Mouse (Mus musculus) limb, embryonic 10.5 days (tissue): Measurements from ENCODE around the gene Gm6408. TPM values are rescaled to one million over a fixed set of nuclear protein-coding genes. Genes with fewer than 3 reads are reported as not detected.
"Not testable (repeated sequence)": the region's sequence is repeated elsewhere in the genome, so short reads cannot be mapped to it uniquely, and the experiment has no call there.

Source experiments
- DNase-seq: peaks from one replicate; pipeline ENCODE4 v3.0.0-alpha.2; 2017; ENCODE audit warnings: low spot score
- H3K27ac ChIP-seq: fragments of 300-500 bp; sonication (generic); 2 replicates; pipeline ENCODE4 v1.5.1; 2016; ENCODE audit warnings: mild to moderate bottlenecking
- H3K27me3 ChIP-seq: fragments of 300-500 bp; sonication (generic); 2 replicates; pipeline ENCODE4 v1.6.1; 2016; ENCODE audit warnings: low read depth, mild to moderate bottlenecking; ENCODE audit not compliant: poor library complexity, severe bottlenecking
- H3K36me3 ChIP-seq: fragments of 300-500 bp; sonication (generic); 2 replicates; pipeline ENCODE4 v1.6.1; 2016; ENCODE audit warnings: mild to moderate bottlenecking, moderate library complexity
- H3K4me1 ChIP-seq: fragments of 300-500 bp; sonication (generic); 2 replicates; pipeline ENCODE4 v1.6.1; 2016
- H3K4me3 ChIP-seq: fragments of 300-500 bp; sonication (generic); 2 replicates; pipeline ENCODE4 v1.5.1; 2016; ENCODE audit warnings: mild to moderate bottlenecking, moderate library complexity
- H3K9me3 ChIP-seq: fragments of 300-500 bp; sonication (generic); replicated peaks from 2 replicates; pipeline ENCODE4 v1.6.1; 2016; ENCODE audit warnings: mild to moderate bottlenecking
- WGBS: fragments of 180-500 bp; shearing (Covaris S2); methylation state at CpG from one replicate; pipeline ENCODE4 v1.1.7; 2016; 5-methylcytosine and 5-hydroxymethylcytosine counted together
- polyA plus RNA-seq: library from polyadenylated mRNA; unstranded; fragments of >200 nt; fragmentation: Nextera tagmentation; extraction: Ambion mirVana; gene quantifications from 2 replicates; pipeline ENCODE4 v1.2.1, GENCODE M21; 2016

The Gm6408 gene
- polyA plus RNA-seq = not detected in 2 replicates

DNA sequence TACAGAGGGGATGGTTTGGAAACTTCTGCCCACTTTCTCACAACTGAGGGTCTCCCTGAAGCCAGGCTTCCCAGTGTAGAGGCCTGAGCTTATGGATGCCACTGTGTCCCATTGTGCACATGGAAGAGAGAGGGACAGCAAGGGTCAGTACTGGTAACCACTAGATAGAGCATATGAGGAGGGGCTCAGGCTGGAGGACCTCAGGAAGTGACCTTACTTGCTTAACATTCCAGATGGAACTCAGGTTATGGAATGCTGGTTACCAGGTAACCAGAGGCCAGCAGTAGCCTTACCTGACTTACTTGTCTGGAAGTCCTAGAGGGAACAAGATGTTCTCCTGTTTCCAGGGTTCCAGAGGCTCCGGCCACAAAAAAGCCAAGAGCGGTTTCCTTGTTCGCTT, at the start of gene Gm6408:
Gene Gm6408, plus strand, starts transcription at position 301 of the 400 bp plus-strand sequence.
- H3K9me3 ChIP-seq, H3K4me3 ChIP-seq, DNase-seq, H3K36me3 ChIP-seq, H3K4me1 ChIP-seq, H3K27me3 ChIP-seq, H3K27ac ChIP-seq: not testable (repeated sequence)
- WGBS = 88% methylated on average over 3 of the region's 3 CpGs

DNA sequence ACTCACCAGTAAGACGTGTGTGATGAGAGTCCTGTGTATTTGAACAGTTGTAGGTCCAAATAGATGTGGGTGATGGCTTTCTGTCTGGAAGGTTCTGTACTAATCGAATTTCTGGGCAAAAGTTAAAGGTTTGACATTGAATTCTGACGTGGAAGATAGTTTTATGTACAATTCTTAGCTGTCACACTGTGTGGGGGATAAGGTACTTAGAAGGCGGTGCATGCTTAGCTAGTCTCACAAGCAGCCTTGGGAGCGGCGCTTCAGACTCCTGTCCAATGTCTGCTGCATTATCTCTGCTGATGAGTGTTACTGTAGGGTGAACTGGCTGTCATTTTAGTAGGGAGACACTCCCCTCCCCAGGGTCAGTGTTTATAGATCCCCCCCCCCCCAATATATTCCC, 49.3 kb upstream of the Gm6408 start:
- no peaks in the 10 kb centered on the region for H3K9me3 ChIP-seq
- no peak overlapping the region for H3K4me3 ChIP-seq
- H3K4me1 ChIP-seq = no peaks in the 10 kb centered on the region
- H3K27me3 ChIP-seq = no peaks in the 10 kb centered on the region
- no peak for DNase-seq
- WGBS = 91% methylated on average over 6 of the region's 6 CpGs
- H3K36me3 ChIP-seq = peaks cover 7% of the 10 kb centered on the region
- no peak overlapping the region for H3K27ac ChIP-seq

DNA sequence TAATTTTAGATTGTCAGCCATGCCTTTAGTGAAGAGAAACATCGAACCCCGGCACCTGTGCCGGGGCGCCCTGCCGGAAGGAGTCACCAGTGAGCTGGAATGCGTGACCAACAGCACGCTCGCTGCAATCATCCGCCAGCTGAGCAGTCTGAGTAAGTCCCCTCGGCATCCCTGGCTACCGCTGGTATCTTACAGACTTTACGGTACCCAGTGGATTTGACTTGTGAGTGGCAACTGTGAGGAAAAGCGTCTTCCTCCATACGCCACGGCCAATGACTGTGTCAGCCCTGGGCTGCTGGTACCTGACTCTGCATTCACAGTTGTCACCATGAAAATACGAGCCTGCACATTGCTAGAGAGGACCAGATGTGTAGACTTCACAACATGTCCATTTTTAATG, 46.4 kb upstream of the Gm6408 start:
- Histone ChIP-seq H3K4me1 (no peaks in the 10 kb centered on the region), H3K27ac (no peak overlapping the region), H3K9me3 (no peaks in the 10 kb centered on the region), H3K27me3 (no peaks in the 10 kb centered on the region), H3K36me3 (peaks cover 31% of the 10 kb centered on the region), H3K4me3 (no peak overlapping the region)
- no peak for DNase-seq
- WGBS = 97% methylated on average over 16 of the region's 16 CpGs

DNA sequence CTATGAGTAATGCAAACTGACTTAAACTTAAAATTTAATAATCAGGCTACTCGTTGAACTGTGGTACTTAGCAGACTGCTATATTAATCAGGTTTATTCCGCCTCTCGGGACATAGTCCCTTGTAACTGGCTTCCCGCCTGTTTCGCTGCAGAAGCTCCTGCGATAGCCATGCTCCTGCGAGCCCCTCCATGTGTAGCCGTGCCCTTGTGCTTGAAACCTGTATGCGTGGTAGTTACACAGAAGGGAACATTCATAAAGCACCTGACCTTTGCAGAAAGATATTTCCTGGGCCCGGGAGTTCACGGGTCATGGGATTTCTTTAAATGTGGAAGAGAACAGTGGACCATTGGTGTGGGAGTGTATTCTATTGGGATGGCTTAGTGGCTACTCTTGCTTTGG, 45.0 kb upstream of the Gm6408 start:
- H3K36me3 ChIP-seq = peaks cover 34% of the 10 kb centered on the region

DNA sequence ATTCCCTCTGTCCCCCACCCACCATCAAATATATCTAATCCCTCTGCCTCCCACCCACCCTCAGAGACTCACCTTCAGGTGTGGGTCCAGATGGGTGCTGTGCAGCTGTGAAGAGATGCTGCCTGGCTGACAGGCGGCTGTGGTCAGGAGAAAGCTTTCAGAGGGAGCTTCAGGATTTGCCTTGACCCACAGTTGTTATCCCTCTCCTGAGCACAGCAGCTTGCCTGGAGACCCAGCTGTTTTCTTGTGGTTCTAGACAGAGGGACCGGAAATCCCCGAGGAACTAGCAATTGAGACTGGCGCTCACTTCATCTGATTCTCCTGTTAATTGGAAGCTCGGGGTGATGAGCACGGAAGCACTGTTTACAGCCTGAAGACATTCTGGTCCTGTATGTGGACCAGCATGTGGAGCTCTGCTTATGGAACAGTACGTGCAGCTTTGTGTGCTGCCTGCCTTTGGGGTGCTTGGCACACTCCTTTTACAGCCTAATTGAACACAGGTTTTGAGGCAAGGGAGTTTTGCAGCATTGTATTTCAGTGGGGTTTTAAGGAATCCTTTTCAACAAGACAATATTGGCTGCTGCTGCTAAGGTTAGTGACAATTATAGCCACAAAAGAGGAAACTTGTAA, 42.5 kb upstream of the Gm6408 start:
- Histone ChIP-seq H3K9me3 (no peaks in the 10 kb centered on the region), H3K36me3 (peaks cover 34% of the 10 kb centered on the region), H3K4me1 (no peaks in the 10 kb centered on the region), H3K4me3 (no peak overlapping the region), H3K27me3 (no peaks in the 10 kb centered on the region), H3K27ac (no peak overlapping the region)
- no peak for DNase-seq
- WGBS = 94% methylated on average over 7 of the region's 7 CpGs

More for the DNA sequence above, 45.0 kb upstream of the Gm6408 start:
- Histone ChIP-seq H3K9me3 (no peaks in the 10 kb centered on the region), H3K4me3 (no peak overlapping the region), H3K27me3 (no peaks in the 10 kb centered on the region), H3K27ac (no peak overlapping the region), H3K4me1 (no peaks in the 10 kb centered on the region)
- 97% methylated on average over 11 of the region's 11 CpGs for WGBS
- no peak for DNase-seq

DNA sequence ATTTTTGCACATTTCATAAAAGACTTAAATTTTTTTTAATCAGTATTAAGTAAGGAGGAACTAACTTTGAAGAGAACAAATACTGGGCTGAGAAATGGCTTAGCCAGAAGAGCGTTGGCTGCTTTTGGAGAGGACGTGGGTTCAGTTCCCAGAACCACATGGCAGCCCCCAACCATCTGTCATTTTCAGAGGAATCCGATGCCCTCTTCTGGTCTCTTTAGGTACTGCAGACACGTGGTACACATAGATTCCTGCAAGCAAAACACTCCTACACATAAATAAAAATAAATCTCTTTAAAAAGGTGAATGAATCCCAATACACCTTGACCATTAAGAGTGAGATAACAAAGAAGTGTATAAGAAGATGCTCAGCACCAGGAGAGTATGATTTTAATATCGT, 41.5 kb upstream of the Gm6408 start:
- WGBS = 97% methylated on average over 5 of the region's 5 CpGs
- Histone ChIP-seq H3K9me3 (no peaks in the 10 kb centered on the region), H3K27me3 (no peaks in the 10 kb centered on the region), H3K4me3 (no peak overlapping the region), H3K4me1 (no peaks in the 10 kb centered on the region), H3K36me3 (peaks cover 34% of the 10 kb centered on the region), H3K27ac (no peak overlapping the region)
- DNase-seq = no peak

DNA sequence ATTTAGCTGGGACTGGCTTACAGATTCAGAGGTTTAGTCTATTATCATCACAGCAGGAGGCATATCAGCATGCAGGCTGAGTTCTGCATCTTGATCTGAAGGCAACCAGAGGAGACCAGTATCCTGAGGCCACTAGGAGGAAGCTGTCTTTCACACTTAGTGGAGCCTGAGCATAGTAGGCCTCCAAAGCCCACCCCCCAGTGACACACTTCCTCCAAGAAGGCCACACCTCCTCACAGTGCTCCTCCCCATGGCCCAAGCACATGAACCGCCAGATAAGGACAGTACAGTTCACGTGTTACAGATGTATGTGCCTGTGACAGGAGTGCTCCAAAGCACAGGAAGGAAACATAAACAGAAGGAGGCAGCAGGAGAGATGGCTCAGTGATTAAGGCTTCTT, 39.0 kb upstream of the Gm6408 start:
- no peaks in the 10 kb centered on the region for H3K4me1 ChIP-seq
- H3K36me3 ChIP-seq = peaks cover 27% of the 10 kb centered on the region
- no peak overlapping the region for H3K27ac ChIP-seq
- no peaks in the 10 kb centered on the region for H3K27me3 ChIP-seq
- no peak overlapping the region for H3K4me3 ChIP-seq
- no peak for DNase-seq
- WGBS = 90% methylated on average over 2 of the region's 2 CpGs
- no peaks in the 10 kb centered on the region for H3K9me3 ChIP-seq

DNA sequence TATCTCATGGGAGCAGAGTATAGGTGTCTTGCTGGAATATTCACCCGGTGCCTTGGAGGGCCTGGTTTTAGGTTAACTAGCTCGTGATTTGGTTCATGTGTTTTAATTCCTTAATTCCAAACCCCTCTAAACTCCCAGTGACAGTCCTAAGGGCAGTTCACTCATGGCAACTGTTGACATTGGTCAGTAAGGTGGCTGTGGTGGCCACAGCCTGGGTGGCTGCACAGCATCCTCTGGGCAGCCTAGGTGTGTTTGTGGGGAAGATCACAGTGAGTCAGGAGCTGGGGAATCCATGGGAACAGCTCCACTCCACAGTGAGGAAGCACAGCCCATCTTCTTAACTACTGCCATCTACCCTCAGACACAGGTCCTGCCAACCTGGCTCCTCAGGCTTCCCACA, 35.1 kb upstream of the Gm6408 start:
- 92% methylated on average over 2 of the region's 2 CpGs for WGBS
- Histone ChIP-seq H3K27ac (no peak overlapping the region), H3K4me1 (no peaks in the 10 kb centered on the region), H3K36me3 (0 out of 2 replicates have a peak, but pooled peaks cover 1% of the 10 kb centered on the region), H3K27me3 (no peaks in the 10 kb centered on the region), H3K4me3 (no peak overlapping the region), H3K9me3 (no peaks in the 10 kb centered on the region)
- DNase-seq = no peak

DNA sequence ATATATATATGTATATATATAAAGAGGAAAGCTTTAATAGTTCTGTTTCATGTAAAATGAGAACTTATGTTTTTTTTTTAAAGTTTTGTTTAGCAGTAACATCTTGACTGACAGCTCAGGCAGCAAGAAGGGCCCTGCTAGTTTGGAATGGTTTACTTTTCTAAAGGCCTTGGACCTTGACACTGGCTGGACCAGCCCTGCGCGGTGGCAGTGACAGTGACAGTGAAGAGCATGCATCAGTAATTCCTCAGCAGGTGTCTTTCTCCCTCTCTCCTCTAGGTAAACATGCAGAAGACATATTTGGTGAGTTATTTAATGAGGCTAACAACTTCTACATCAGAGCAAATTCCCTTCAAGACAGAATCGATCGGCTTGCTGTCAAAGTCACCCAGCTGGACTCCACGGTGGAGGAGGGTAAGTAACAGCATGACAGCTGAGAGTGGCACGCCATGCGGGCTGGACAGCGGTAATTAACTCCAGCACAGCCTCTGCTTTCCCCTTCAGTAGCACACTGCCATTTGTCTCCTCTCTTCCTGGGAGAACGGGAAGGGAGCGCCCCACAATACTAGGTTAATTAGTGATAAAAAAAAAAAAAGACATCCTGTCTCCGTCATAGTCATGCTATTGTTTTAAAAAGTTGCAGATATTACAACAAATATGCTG, 30.0 kb upstream of the Gm6408 start:
- no peaks in the 10 kb centered on the region for H3K9me3 ChIP-seq
- H3K27ac ChIP-seq = no peak overlapping the region
- H3K36me3 ChIP-seq = 0 out of 2 replicates have a peak, but pooled peaks cover 13% of the 10 kb centered on the region
- no peaks in the 10 kb centered on the region for H3K27me3 ChIP-seq
- 74% methylated on average over 11 of the region's 11 CpGs for WGBS
- H3K4me3 ChIP-seq = no peak overlapping the region
- H3K4me1 ChIP-seq = no peaks in the 10 kb centered on the region
- no peak for DNase-seq

DNA sequence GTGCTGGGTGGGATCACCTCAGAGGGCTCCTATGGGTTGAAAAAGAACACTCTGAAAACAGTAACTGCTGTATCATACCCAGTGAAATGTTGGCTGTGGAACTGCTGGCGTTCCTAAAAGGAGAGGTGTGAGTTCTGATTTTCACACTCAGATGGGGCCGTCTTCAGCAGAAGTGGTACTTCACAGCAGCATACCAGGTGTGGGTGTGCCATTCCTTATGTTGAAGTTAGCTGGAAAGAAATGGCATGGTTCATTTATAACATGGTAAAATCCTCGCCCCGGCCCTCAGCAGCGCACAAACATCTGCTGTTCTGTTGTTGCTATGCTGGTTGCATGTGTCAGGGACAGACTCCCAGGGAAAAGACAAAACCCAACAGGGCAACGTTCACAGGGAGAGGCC, 28.2 kb upstream of the Gm6408 start:
- Histone ChIP-seq H3K4me1 (no peaks in the 10 kb centered on the region), H3K27ac (no peak overlapping the region), H3K36me3 (peaks cover 16% of the 10 kb centered on the region; the same call in 1 of the 2 replicates), H3K27me3 (no peaks in the 10 kb centered on the region), H3K9me3 (no peaks in the 10 kb centered on the region), H3K4me3 (no peak overlapping the region)
- DNase-seq = no peak
- WGBS = 94% methylated on average over 6 of the region's 6 CpGs

DNA sequence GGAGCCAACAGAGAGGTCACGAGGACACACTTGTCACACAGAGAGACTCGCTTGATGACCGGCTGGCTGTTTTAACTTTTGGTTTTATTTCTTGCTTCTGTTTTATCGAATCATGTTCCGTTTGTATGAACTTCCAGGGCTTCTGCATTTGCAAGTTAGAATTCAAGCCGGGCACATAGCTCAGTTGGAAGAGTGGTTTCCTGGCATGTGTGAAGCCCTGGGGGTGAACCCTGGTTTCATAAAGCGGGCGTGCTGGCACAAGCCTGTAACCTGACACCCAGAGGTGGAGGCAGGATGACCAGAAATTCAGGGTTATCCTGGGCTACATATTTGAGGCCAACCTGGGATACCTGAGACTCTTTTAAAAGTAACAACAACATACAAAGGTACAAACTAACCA, 20.2 kb upstream of the Gm6408 start:
- no peak overlapping the region for H3K4me3 ChIP-seq
- no peak for DNase-seq
- H3K27me3 ChIP-seq = no peaks in the 10 kb centered on the region
- no peak overlapping the region for H3K27ac ChIP-seq
- WGBS = 88% methylated on average over 8 of the region's 8 CpGs
- H3K9me3 ChIP-seq = no peaks in the 10 kb centered on the region
- H3K36me3 ChIP-seq = peaks cover 15% of the 10 kb centered on the region; the same call in 1 of the 2 replicates
- H3K4me1 ChIP-seq = no peaks in the 10 kb centered on the region

DNA sequence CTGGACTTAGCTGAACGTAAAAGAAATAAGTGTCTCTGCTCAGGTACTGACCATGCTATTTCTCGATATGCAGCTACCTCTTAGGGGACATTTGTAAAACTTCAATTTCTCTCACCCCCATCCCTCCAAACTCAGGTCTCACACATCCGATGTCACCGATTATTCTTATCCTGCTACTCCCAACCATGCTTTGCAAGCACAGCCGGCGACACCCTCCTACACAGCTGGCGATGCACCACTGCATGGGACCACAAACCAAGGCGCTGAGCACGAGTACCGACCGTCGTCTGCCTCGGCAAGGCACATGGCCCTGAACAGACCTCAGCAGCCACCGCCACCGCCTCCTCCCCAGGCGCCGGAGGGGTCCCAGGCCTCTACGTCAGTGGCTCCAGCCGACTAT, 15.1 kb upstream of the Gm6408 start:
- DNase-seq = no peak
- Histone ChIP-seq H3K9me3 (no peaks in the 10 kb centered on the region), H3K27ac (no peak overlapping the region), H3K36me3 (peaks cover 5% of the 10 kb centered on the region; the same call in 1 of the 2 replicates), H3K27me3 (no peaks in the 10 kb centered on the region), H3K4me1 (no peaks in the 10 kb centered on the region), H3K4me3 (no peak overlapping the region)
- 95% methylated on average over 19 of the region's 19 CpGs for WGBS

DNA sequence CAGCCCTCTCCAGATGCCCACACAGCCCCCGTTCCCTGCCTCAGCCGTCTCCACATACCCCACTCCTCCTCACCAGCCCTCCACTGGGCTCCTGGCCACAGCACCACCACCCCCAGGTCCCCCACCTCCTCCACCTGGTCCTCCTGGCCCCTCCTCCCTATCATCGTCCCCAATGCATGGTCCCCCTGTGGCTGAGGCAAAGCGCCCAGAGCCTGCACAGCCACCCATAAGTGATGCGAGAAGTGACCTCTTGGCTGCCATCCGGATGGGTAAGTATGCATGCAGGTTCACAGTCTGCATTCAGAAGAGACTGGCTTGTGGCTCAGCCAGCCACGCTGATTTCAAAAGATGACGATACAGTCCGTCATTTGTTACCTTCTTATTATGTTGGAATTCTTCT, 13.5 kb upstream of the Gm6408 start:
- DNase-seq = no peak
- H3K4me1 ChIP-seq = no peaks in the 10 kb centered on the region
- no peaks in the 10 kb centered on the region for H3K27me3 ChIP-seq
- peaks cover 5% of the 10 kb centered on the region; the same call in 1 of the 2 replicates for H3K36me3 ChIP-seq
- no peak overlapping the region for H3K27ac ChIP-seq
- H3K4me3 ChIP-seq = no peak overlapping the region
- WGBS = 92% methylated on average over 9 of the region's 9 CpGs
- no peaks in the 10 kb centered on the region for H3K9me3 ChIP-seq
